Mouse (Mus musculus) spleen, postnatal 4 days (tissue): ENCODE data around the gene Cdc6.
"Not testable (repeated sequence)": the region's sequence is repeated elsewhere in the genome, so short reads cannot be mapped to it uniquely, and the experiment has no call there.

Experiments used
- DNase-seq, 2 experiments: peaks; one replicate each; pipeline ENCODE4 v3.0.0; 2022; ENCODE audit warnings: low spot score in 2 of 2

Cdc6 gene

GRCm38 (mm10) chr11:98931513-98932292, 24.1 kb downstream of the Cdc6 start:
- DNase-seq: no peak

- DNase-seq: no peak
Measured at GRCm38 (mm10) chr11:98932293-98933091, 24.9 kb downstream of the Cdc6 start.

DNA sequence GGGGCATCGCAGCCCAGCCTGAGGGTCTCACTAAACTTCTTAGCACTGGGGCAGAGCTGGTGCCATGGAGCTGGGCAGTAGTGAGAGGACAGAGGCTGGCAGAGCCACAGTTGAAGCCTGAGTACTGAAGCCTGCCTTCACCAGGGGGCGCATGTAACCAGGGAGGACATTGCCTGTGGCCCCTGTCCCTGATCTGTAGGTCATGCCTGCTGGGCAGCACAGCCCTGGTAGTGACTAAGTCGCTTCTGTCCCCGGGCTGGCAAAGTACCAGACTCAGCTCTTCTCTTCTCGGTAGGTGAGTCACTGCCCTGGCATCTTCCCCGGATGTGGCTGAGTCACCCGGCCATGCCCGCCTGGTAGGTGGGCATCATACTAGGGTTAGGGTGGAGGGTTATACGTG, 25.6 kb downstream of the Cdc6 start:
- peak; percentile 66 to 82 for DNase-seq

GRCm38 (mm10) chr11:98933847-98934246, 26.2 kb downstream of the Cdc6 start:
- not testable (repeated sequence) for DNase-seq

- no peak for DNase-seq
Measured at GRCm38 (mm10) chr11:98934367-98934766, 26.8 kb downstream of the Cdc6 start.

GRCm38 (mm10) chr11:98935123-98935522, 27.5 kb downstream of the Cdc6 start:
- no peak for DNase-seq

GRCm38 (mm10) chr11:98936170-98936569, 28.6 kb downstream of the Cdc6 start:
- DNase-seq: no peak

DNA sequence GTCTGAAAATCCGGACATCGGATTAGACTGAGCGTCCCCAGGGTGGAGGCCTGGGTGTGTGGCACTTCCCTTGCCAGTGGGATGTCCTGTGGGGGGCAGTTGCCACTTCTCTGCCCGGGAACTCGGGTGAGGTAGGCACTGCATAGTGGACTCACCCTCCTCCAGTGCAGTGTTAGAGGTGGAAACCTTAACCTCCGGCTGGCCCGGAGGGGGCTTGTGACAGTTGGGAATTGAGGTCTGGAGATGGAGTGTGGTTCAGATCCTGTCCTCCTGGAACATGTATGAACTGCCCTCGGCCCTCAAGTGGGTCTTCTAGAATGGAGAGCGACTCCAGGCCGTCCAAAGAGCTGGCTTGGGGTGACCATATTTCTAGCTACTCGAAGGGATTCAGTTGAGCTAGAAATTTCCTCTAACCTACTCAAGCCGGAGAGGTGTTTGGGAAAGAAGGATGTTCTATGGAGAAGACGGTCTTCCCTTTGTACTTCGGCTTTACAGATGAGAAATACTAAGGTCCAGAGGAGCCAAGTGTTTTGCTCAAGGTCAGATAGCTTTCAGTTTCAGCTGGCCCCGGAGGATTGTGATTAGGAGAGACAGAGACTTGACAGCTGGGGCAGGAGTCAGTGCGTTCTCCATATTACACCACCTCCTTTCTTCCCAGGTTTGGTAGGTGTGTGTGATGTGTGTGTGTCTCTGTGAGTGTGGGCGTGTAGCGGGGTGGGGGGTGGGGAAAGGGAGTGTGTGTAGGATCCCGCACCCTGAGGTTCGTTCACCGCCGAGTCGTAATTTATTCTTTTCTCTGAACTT, 29.2 kb downstream of the Cdc6 start:
- no peak for DNase-seq

DNA sequence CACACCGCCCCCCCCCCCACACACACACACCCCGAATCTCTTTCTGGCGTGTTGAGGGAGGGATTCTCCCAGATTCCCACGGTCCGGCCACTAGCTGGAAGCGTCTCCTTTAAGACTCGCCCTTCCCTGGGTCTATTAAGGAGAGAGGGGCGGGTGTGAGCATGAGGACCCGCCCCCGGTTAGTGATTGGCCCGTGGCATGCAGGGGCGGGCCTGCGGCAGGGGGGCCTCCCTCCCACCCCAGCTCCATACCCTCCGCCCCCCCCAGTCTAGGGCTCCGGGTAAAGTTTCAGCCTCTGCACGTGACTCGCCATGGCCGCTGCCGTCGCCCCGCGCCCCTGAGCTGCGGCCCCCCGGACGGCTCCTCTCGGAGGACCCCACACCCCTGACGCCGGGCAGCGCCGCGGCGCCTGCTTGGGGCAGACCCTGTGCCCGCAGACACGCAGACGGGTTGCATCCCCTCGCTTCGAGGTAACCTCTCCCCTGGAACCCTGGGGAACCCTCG, 29.9 kb downstream of the Cdc6 start:
- DNase-seq: peak; percentile 77 to 84

- DNase-seq: no peak
Measured at GRCm38 (mm10) chr11:98937914-98938694, 30.5 kb downstream of the Cdc6 start.

GRCm38 (mm10) chr11:98938701-98939083, 31.1 kb downstream of the Cdc6 start:
- DNase-seq: no peak

DNA sequence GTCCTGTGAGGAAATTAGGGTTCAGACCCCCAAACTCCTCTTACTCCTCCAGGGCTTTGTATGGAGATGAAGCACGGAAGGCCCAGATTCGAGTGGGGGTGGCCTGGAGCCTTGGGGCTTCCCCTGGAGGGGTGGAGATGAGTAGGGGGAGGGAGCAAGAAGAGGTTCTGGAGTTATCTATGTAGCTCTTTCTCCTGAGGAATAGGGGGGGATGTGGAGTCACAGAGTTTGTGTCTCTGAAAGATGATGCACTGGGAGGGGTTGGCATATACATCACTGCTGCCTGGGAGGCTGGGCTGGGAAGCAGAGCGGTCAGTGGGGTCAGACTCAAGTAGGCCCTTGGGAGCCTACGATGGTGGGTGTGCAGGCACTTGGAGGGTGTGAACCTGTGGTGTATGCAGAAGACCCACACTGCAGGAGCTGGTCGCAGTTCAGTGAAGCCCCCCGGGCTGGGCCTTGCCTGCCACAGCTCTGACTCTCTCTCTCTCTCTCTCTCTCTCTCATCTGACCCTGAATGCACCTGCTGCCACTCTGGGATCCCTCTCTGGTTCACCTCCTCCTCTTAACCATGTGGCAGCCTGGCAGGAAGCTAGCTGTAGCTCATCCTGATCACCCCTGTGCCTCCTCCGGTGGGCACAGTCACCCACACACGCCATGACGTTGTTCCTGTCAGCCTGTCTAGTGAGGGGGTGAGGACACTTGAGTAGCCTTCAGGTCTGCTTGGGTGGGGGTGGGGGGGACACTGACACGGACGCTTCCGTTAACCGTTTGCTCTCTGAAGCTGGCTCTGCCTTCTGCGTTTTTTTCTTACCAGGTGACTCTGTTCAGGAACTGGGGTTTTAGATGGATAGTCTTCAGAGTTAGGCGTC, 31.7 kb downstream of the Cdc6 start:
- no peak for DNase-seq

DNA sequence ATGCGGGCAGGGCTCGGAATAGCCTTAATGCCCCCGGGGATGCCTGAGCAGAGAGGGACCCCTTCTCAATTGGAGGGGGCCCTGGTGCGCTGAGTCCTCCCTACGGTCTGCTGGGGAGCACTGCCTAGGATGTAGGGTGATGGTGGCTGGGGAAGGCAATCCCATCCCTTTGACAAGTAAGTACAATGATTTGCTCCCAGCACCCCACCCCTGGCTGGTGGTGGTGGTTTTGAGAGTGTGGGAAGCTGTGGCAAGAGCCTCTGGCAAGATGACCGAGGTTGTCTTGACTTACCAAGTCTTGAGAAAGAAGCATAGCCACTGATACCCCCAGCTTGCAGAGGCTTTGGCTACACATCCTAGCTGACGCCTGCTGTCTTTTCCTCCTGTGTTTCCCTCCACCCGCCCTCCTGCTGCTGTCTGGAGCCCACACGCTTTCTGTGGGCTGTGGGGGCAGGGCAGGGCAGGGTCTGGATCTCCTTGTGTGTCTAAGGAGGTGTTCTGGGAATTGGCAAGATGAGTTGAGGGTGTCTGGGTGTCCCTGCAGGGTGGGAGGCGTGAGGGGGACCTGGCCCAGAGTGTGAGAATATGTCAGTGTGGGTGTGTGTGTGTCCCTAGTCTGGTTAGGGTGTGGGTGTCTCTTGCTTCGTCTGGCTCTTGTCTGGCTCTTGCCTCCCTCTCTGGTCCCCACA, 32.5 kb downstream of the Cdc6 start:
- no peak for DNase-seq

GRCm38 (mm10) chr11:98940776-98941175, 33.2 kb downstream of the Cdc6 start:
- no peak for DNase-seq

DNA sequence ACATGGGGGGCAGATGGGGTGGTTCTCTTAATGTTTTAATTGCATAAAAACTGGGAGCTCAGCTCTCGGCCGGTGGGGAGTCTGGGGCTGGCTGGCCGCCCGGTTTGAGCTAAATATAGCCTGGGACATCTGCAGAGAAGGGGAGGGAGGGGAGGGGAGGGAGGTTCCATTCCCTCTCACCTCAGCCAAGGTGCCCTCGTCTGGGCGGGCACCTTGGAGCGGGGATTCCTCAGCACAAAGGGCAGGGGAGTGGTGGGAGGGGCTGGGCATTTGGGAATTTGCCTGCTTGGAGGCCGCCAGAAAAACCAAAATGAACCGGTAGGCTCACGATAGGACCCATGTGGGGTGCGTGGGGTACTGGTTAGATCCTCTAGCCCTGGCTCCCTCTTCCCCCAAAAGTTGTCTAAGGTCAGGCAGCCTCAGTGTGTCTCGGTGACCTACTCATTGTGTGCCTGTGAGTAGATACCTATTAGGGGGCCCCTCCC, 33.8 kb downstream of the Cdc6 start:
- DNase-seq: no peak

- peak; percentile 74 to 87 for DNase-seq
Measured at GRCm38 (mm10) chr11:98941826-98942550, 34.4 kb downstream of the Cdc6 start.

- DNase-seq: no peak
Measured at GRCm38 (mm10) chr11:98942555-98942922, 34.9 kb downstream of the Cdc6 start.

GRCm38 (mm10) chr11:98942923-98943641, 35.5 kb downstream of the Cdc6 start:
- DNase-seq: no peak
